Mouse (Mus musculus): ENCODE measurements around the gene Scml4. TPM values are rescaled to one million over a fixed set of nuclear protein-coding genes. Genes with fewer than 3 reads are reported as not detected.
A peak's percentile ranks its signal among the peaks of the same experiment; 100 is the strongest.

The Scml4 gene
- polyA plus RNA-seq, 2 experiments = 0.92 to 1.1 TPM

GRCm38 (mm10) chr10:42861446-42861845 is 1.3 kb downstream of the Scml4 start:
- Histone ChIP-seq H3K9ac (ENCODE audit: low read depth, low read length, severe bottlenecking) (no peak overlapping the region), H3K9me3 (ENCODE audit: control insufficient read depth, low read length) (no peaks in the 10 kb centered on the region), H3K27ac (replicated peaks; ENCODE audit: low read depth, low read length) (no peak overlapping the region), H3K4me2 (replicated peaks; ENCODE audit: low read depth, low read length, severe bottlenecking) (no peak overlapping the region), H3K36me3 (ENCODE audit: control insufficient read depth, insufficient read depth, low read length) (no peaks in the 10 kb centered on the region), H3K27me3 (ENCODE audit: control insufficient read depth, insufficient read depth, low read length) (no peaks in the 10 kb centered on the region), H3K4me3 (replicated peaks; ENCODE audit: low read length) (no peak overlapping the region), H3K4me1 (ENCODE audit: control insufficient read depth, insufficient read depth, low read length) (peaks cover 31% of the 10 kb centered on the region)
- ATAC-seq (ENCODE audit: low FRiP score, low read depth) (no peak), DNase-seq (ENCODE audit: low spot score) (no peak)
- no peak for TF ChIP-seq POLR2A (IDR thresholded peaks at IDR 0.05; ENCODE audit: borderline replicate concordance, extremely low read depth, insufficient read depth, insufficient read length)
- WGBS = 85% methylated on average over 7 of the region's 7 CpGs

DNA sequence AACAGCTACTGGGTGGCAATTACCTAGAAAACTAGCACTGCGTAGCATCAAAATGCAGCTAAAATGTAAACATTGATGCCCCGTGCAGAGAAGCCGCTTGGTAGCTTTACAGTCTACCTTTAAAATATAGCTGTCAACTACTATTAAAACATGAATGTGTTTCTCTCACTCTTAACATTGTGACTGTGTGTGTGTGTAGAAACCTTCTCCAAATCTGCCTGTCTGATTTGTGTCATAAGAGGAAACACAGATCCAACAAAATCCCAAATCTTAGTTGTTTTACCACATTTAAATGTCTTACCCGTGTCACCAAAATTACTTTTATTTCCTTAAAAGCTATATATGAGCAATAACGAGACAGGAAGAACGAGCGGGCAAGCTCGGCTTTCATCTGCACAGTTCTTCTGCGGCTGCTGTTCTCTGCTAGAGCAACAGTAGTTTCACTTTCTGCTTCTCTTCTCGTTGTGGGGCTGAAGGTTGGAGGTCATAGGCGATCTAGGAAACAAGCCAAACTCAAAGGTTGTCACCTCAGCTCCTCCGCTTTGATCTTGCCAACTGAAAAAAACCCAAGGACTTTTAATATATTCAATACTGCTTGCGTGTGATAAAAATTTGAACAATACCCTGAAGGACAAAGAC is 2.1 kb downstream of the Scml4 start:
- 24% methylated on average over 13 of the region's 13 CpGs for WGBS
- Histone ChIP-seq H3K9ac (ENCODE audit: low read depth, low read length, severe bottlenecking) (peak overlapping the region; percentile 16; the same call in 1 of the 2 replicates), H3K36me3 (ENCODE audit: control insufficient read depth, insufficient read depth, low read length) (no peaks in the 10 kb centered on the region), H3K27me3 (ENCODE audit: control insufficient read depth, insufficient read depth, low read length) (no peaks in the 10 kb centered on the region), H3K4me2 (replicated peaks; ENCODE audit: low read depth, low read length, severe bottlenecking) (peak overlapping the region; percentile 45), H3K4me3 (replicated peaks; ENCODE audit: low read length) (peak overlapping the region; percentile 24), H3K4me1 (ENCODE audit: control insufficient read depth, insufficient read depth, low read length) (peaks cover 31% of the 10 kb centered on the region), H3K27ac (replicated peaks; ENCODE audit: low read depth, low read length) (no peak overlapping the region), H3K9me3 (ENCODE audit: control insufficient read depth, low read length) (no peaks in the 10 kb centered on the region)
- DNase-seq (ENCODE audit: low spot score) (no peak), ATAC-seq (ENCODE audit: low FRiP score, low read depth) (no peak)
- TF ChIP-seq POLR2A (IDR thresholded peaks at IDR 0.05; ENCODE audit: borderline replicate concordance, extremely low read depth, insufficient read depth, insufficient read length) = no peak

- no peaks in the 10 kb centered on the region for H3K27me3 ChIP-seq (ENCODE audit: control insufficient read depth, insufficient read depth, low read length)
- peaks cover 31% of the 10 kb centered on the region for H3K4me1 ChIP-seq (ENCODE audit: control insufficient read depth, insufficient read depth, low read length)
- ATAC-seq (ENCODE audit: low FRiP score, low read depth) = no peak
- H3K4me2 ChIP-seq (replicated peaks; ENCODE audit: low read depth, low read length, severe bottlenecking) = peak overlapping the region; percentile 59; the same call in 1 of the 2 replicates
- H3K36me3 ChIP-seq (ENCODE audit: control insufficient read depth, insufficient read depth, low read length) = no peaks in the 10 kb centered on the region
- 51% methylated on average over 4 of the region's 4 CpGs for WGBS
- H3K4me3 ChIP-seq (replicated peaks; ENCODE audit: low read length) = no peak overlapping the region
- TF ChIP-seq POLR2A (IDR thresholded peaks at IDR 0.05; ENCODE audit: borderline replicate concordance, extremely low read depth, insufficient read depth, insufficient read length) = no peak
- H3K27ac ChIP-seq (replicated peaks; ENCODE audit: low read depth, low read length) = no peak overlapping the region
- no peak overlapping the region for H3K9ac ChIP-seq (ENCODE audit: low read depth, low read length, severe bottlenecking)
- DNase-seq (ENCODE audit: low spot score) = no peak
- no peaks in the 10 kb centered on the region for H3K9me3 ChIP-seq (ENCODE audit: control insufficient read depth, low read length)
Measured at GRCm38 (mm10) chr10:42862806-42863205, 2.6 kb downstream of the Scml4 start.

- Histone ChIP-seq H3K4me3 (replicated peaks; ENCODE audit: low read length) (peak overlapping the region; percentile 29), H3K36me3 (ENCODE audit: control insufficient read depth, insufficient read depth, low read length) (no peaks in the 10 kb centered on the region), H3K27me3 (ENCODE audit: control insufficient read depth, insufficient read depth, low read length) (no peaks in the 10 kb centered on the region), H3K9ac (ENCODE audit: low read depth, low read length, severe bottlenecking) (peak overlapping the region; percentile 12; the same call in 1 of the 2 replicates), H3K4me2 (replicated peaks; ENCODE audit: low read depth, low read length, severe bottlenecking) (peak overlapping the region; percentile 59), H3K4me1 (ENCODE audit: control insufficient read depth, insufficient read depth, low read length) (peaks cover 31% of the 10 kb centered on the region), H3K27ac (replicated peaks; ENCODE audit: low read depth, low read length) (peak overlapping the region; percentile 63), H3K9me3 (ENCODE audit: control insufficient read depth, low read length) (no peaks in the 10 kb centered on the region)
- 29% methylated on average over 31 of the region's 31 CpGs for WGBS
- peak; percentile 62 for DNase-seq (ENCODE audit: low spot score)
- no peak for ATAC-seq (ENCODE audit: low FRiP score, low read depth)
- no peak for TF ChIP-seq POLR2A (IDR thresholded peaks at IDR 0.05; ENCODE audit: borderline replicate concordance, extremely low read depth, insufficient read depth, insufficient read length)
Measured at GRCm38 (mm10) chr10:42863621-42864391, 3.6 kb downstream of the Scml4 start.

GRCm38 (mm10) chr10:42864696-42865095 is 4.5 kb downstream of the Scml4 start:
- 12% methylated on average over 5 of the region's 5 CpGs for WGBS
- H3K36me3 ChIP-seq (ENCODE audit: control insufficient read depth, insufficient read depth, low read length) = no peaks in the 10 kb centered on the region
- H3K9ac ChIP-seq (ENCODE audit: low read depth, low read length, severe bottlenecking) = peak overlapping the region; percentile 12; the same call in 1 of the 2 replicates
- no peak for TF ChIP-seq POLR2A (IDR thresholded peaks at IDR 0.05; ENCODE audit: borderline replicate concordance, extremely low read depth, insufficient read depth, insufficient read length)
- peaks cover 30% of the 10 kb centered on the region for H3K4me1 ChIP-seq (ENCODE audit: control insufficient read depth, insufficient read depth, low read length)
- no peaks in the 10 kb centered on the region for H3K27me3 ChIP-seq (ENCODE audit: control insufficient read depth, insufficient read depth, low read length)
- H3K4me2 ChIP-seq (replicated peaks; ENCODE audit: low read depth, low read length, severe bottlenecking) = peak overlapping the region; percentile 59
- no peaks in the 10 kb centered on the region for H3K9me3 ChIP-seq (ENCODE audit: control insufficient read depth, low read length)
- H3K27ac ChIP-seq (replicated peaks; ENCODE audit: low read depth, low read length) = peak overlapping the region; percentile 63
- H3K4me3 ChIP-seq (replicated peaks; ENCODE audit: low read length) = no peak overlapping the region
- DNase-seq (ENCODE audit: low spot score) (peak; percentile 52), ATAC-seq (ENCODE audit: low FRiP score, low read depth) (0 out of 2 replicates have a peak, but pooled peaks have one; percentile 20)
